Mouse (Mus musculus): ENCODE data around the gene Fam19a1. TPM values are rescaled to one million over a fixed set of nuclear protein-coding genes. Genes with fewer than 3 reads are reported as not detected.

The Fam19a1 gene
- polyA plus RNA-seq, 1 experiment from 2014 or later = 0.48 TPM

GRCm38 (mm10) chr6:96418866-96419265 is 305.9 kb downstream of the Fam19a1 start:
- 76% methylated on average over 4 of the region's 4 CpGs for WGBS
- H3K4me1 ChIP-seq = peaks cover 14% of the 10 kb centered on the region
- no peak overlapping the region for H3K27ac ChIP-seq
- no peaks in the 10 kb centered on the region for H3K36me3 ChIP-seq (replicated peaks)
- H3K27me3 ChIP-seq (ENCODE audit: poor library complexity, severe bottlenecking) = no peaks in the 10 kb centered on the region; the same call in 1 of the 2 replicates
- H3K4me3 ChIP-seq = no peak overlapping the region
- no peaks in the 10 kb centered on the region for H3K9me3 ChIP-seq
- no peak for DNase-seq (ENCODE audit: extremely low spot score, low spot score)

- Histone ChIP-seq H3K27ac (no peak overlapping the region), H3K4me1 (peaks cover 14% of the 10 kb centered on the region), H3K27me3 (ENCODE audit: poor library complexity, severe bottlenecking) (no peaks in the 10 kb centered on the region; the same call in 1 of the 2 replicates), H3K4me3 (no peak overlapping the region), H3K9me3 (no peaks in the 10 kb centered on the region), H3K36me3 (replicated peaks) (no peaks in the 10 kb centered on the region)
- DNase-seq (ENCODE audit: extremely low spot score, low spot score) = no peak
- 79% methylated on average over 5 of the region's 5 CpGs for WGBS
Observed at GRCm38 (mm10) chr6:96419704-96420382, 306.9 kb downstream of the Fam19a1 start.

DNA sequence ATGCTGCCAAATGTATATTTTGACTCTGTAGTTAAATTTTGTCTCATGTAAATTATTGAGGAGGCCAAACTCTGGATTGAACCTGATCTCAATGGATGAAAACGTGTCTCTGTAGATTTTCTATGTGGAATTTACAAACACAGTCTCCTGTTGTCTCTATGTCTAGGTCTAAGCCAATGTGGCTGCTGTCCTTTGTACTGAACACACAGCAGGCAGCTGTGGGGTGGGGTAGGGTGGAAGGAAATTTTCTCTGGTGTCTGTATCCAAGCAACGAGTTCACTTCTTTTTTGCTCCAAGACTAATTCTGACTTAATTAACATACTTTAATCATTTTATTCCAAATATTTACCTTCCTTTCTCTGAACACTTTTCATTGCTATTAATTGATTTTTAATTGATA is 307.6 kb downstream of the Fam19a1 start:
- DNase-seq (ENCODE audit: extremely low spot score, low spot score) = peak; percentile 18
- WGBS = 33% methylated on average over 2 of the region's 2 CpGs
- H3K36me3 ChIP-seq (replicated peaks) = no peaks in the 10 kb centered on the region
- no peaks in the 10 kb centered on the region for H3K9me3 ChIP-seq
- H3K4me3 ChIP-seq = no peak overlapping the region
- H3K27ac ChIP-seq = no peak overlapping the region
- H3K27me3 ChIP-seq (ENCODE audit: poor library complexity, severe bottlenecking) = no peaks in the 10 kb centered on the region; the same call in 1 of the 2 replicates
- H3K4me1 ChIP-seq = peaks cover 14% of the 10 kb centered on the region

- 85% methylated on average over 6 of the region's 6 CpGs for WGBS
- no peak overlapping the region for H3K4me3 ChIP-seq
- H3K27me3 ChIP-seq (ENCODE audit: poor library complexity, severe bottlenecking) = no peaks in the 10 kb centered on the region
- DNase-seq (ENCODE audit: extremely low spot score, low spot score) = no peak
- no peaks in the 10 kb centered on the region for H3K4me1 ChIP-seq
- H3K27ac ChIP-seq = no peak overlapping the region
- no peaks in the 10 kb centered on the region for H3K36me3 ChIP-seq (replicated peaks)
- H3K9me3 ChIP-seq = no peaks in the 10 kb centered on the region
Observed at GRCm38 (mm10) chr6:96429390-96429789, 316.4 kb downstream of the Fam19a1 start.

- H3K27ac ChIP-seq = no peak overlapping the region
- 76% methylated on average over 3 of the region's 3 CpGs for WGBS
- no peaks in the 10 kb centered on the region for H3K4me1 ChIP-seq
- DNase-seq (ENCODE audit: extremely low spot score, low spot score) = peak; percentile 14
- H3K4me3 ChIP-seq = no peak overlapping the region
- no peaks in the 10 kb centered on the region for H3K27me3 ChIP-seq (ENCODE audit: poor library complexity, severe bottlenecking)
- H3K9me3 ChIP-seq = no peaks in the 10 kb centered on the region
- no peaks in the 10 kb centered on the region for H3K36me3 ChIP-seq (replicated peaks)
Observed at GRCm38 (mm10) chr6:96432397-96432796, 319.4 kb downstream of the Fam19a1 start.

- Histone ChIP-seq H3K27ac (no peak overlapping the region), H3K4me3 (no peak overlapping the region), H3K27me3 (ENCODE audit: poor library complexity, severe bottlenecking) (no peaks in the 10 kb centered on the region), H3K36me3 (replicated peaks) (no peaks in the 10 kb centered on the region), H3K9me3 (no peaks in the 10 kb centered on the region), H3K4me1 (peaks cover 4% of the 10 kb centered on the region; the same call in 1 of the 2 replicates)
- DNase-seq (ENCODE audit: extremely low spot score, low spot score) = no peak
- WGBS = 97% methylated on average over 1 of the region's 1 CpGs
Observed at GRCm38 (mm10) chr6:96433896-96434295, 320.9 kb downstream of the Fam19a1 start.

DNA sequence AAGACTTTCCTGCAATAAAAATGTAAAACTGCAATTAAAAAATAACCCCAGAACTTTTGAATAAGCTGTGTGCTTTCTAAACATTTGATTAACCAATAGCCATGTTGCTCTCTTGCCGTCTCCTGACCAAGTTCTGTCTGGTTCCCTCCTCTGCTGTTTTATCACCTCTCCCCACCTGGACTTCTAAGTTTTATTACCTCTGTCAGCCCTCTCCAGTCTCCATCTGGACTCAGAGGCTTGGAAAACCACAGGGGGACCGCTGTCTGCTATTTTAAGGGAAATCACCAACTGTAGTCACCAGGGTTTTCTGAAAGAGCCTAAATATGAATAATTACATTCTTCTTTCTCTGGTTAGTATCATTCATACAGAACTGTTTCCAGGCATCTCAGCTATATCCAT is 322.6 kb downstream of the Fam19a1 start:
- H3K27ac ChIP-seq = no peak overlapping the region
- H3K9me3 ChIP-seq = no peaks in the 10 kb centered on the region
- H3K4me3 ChIP-seq = no peak overlapping the region
- no peaks in the 10 kb centered on the region for H3K36me3 ChIP-seq (replicated peaks)
- H3K4me1 ChIP-seq = peaks cover 10% of the 10 kb centered on the region; the same call in 1 of the 2 replicates
- H3K27me3 ChIP-seq (ENCODE audit: poor library complexity, severe bottlenecking) = no peaks in the 10 kb centered on the region
- 89% methylated on average over 2 of the region's 2 CpGs for WGBS
- no peak for DNase-seq (ENCODE audit: extremely low spot score, low spot score)

DNA sequence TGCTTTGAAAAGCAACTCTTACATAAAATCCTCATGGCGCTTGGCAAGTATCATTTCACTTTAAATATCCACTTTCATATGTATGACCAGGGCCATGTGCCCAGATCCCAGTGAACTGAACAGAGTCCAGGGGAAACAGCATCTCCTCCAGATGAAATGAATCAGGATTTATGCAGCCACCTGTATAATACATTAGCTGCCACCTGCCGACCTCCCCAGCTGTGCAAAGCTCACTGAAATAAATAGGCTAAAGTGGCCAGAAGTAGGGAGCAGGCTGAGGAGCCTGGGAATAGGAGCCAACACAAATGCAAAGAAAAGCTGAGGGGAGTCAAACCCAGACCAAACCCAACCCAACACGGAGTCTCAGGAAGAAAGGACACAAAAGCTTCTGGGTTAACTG is 324.9 kb downstream of the Fam19a1 start:
- no peaks in the 10 kb centered on the region for H3K36me3 ChIP-seq (replicated peaks)
- no peak for DNase-seq (ENCODE audit: extremely low spot score, low spot score)
- H3K27me3 ChIP-seq (ENCODE audit: poor library complexity, severe bottlenecking) = no peaks in the 10 kb centered on the region
- WGBS = 65% methylated on average over 3 of the region's 3 CpGs
- H3K4me1 ChIP-seq = peaks cover 10% of the 10 kb centered on the region; the same call in 1 of the 2 replicates
- H3K9me3 ChIP-seq = no peaks in the 10 kb centered on the region
- H3K27ac ChIP-seq = no peak overlapping the region
- no peak overlapping the region for H3K4me3 ChIP-seq

DNA sequence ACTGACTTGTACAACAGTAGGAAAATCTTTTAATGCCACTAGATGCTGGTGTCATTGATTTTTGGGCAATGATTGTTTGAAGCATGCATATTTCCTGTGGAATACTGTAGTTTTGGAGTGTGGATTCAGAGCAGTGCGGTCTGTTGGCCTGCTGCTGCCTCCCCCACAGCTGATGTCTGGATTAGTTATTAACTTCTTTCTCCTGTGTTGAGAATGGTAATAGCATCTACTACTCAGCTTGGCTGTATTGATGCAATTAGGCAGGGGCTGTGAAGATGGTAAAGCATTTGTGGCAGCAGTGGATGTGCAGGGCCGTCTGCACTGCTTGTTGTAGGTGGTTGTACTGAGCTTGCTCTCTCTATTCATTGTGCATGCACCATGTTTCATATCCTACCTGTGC is 326.5 kb downstream of the Fam19a1 start:
- no peak for DNase-seq (ENCODE audit: extremely low spot score, low spot score)
- 91% methylated on average over 2 of the region's 2 CpGs for whole genome bisulfite sequencing
- H3K27me3 ChIP-seq (ENCODE audit: poor library complexity, severe bottlenecking) = no peaks in the 10 kb centered on the region
- no peak overlapping the region for H3K27ac ChIP-seq
- peaks cover 10% of the 10 kb centered on the region; the same call in 1 of the 2 replicates for H3K4me1 ChIP-seq
- H3K4me3 ChIP-seq = no peak overlapping the region
- no peaks in the 10 kb centered on the region for H3K9me3 ChIP-seq
- H3K36me3 ChIP-seq (replicated peaks) = no peaks in the 10 kb centered on the region

- 97% methylated on average over 3 of the region's 3 CpGs for WGBS
- H3K4me3 ChIP-seq = no peak overlapping the region
- peaks cover 10% of the 10 kb centered on the region; the same call in 1 of the 2 replicates for H3K4me1 ChIP-seq
- no peaks in the 10 kb centered on the region for H3K9me3 ChIP-seq
- no peak for DNase-seq (ENCODE audit: extremely low spot score, low spot score)
- H3K27me3 ChIP-seq (ENCODE audit: poor library complexity, severe bottlenecking) = no peaks in the 10 kb centered on the region
- no peaks in the 10 kb centered on the region for H3K36me3 ChIP-seq (replicated peaks)
- H3K27ac ChIP-seq = no peak overlapping the region
Observed at GRCm38 (mm10) chr6:96441971-96442370, 329.0 kb downstream of the Fam19a1 start.

DNA sequence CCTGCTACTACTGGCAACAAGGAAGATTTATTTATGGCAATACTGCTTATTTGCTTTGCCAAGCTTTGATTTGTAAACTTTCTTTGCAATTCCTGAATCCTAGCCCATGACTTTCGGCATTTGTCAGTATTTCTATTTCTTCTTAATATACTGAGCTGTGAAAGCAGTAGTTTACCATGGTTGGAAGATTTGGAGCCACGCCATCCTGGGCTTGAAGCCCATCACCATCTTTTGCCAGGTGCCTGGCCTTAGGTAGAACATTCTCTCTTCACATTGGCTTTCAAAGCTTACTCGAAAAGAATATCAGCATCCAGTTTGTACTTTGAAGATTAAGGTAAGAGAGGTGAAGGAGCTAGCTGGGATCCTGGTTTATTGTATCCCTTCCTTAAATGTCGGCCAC is 334.5 kb downstream of the Fam19a1 start:
- no peaks in the 10 kb centered on the region for H3K4me1 ChIP-seq
- no peak overlapping the region for H3K27ac ChIP-seq
- H3K4me3 ChIP-seq = no peak overlapping the region
- no peaks in the 10 kb centered on the region for H3K9me3 ChIP-seq
- no peaks in the 10 kb centered on the region for H3K27me3 ChIP-seq (ENCODE audit: poor library complexity, severe bottlenecking)
- no peaks in the 10 kb centered on the region for H3K36me3 ChIP-seq (replicated peaks)
- WGBS = 88% methylated on average over 4 of the region's 4 CpGs
- no peak for DNase-seq (ENCODE audit: extremely low spot score, low spot score)

- DNase-seq (ENCODE audit: extremely low spot score, low spot score) = no peak
- H3K36me3 ChIP-seq (replicated peaks) = no peaks in the 10 kb centered on the region
- H3K4me1 ChIP-seq = peaks cover 16% of the 10 kb centered on the region
- no peaks in the 10 kb centered on the region for H3K27me3 ChIP-seq (ENCODE audit: poor library complexity, severe bottlenecking)
- 66% methylated on average over 1 of the region's 1 CpGs for WGBS
- H3K4me3 ChIP-seq = no peak overlapping the region
- H3K27ac ChIP-seq = no peak overlapping the region
- H3K9me3 ChIP-seq = no peaks in the 10 kb centered on the region
Observed at GRCm38 (mm10) chr6:96456266-96456665, 343.3 kb downstream of the Fam19a1 start.

DNA sequence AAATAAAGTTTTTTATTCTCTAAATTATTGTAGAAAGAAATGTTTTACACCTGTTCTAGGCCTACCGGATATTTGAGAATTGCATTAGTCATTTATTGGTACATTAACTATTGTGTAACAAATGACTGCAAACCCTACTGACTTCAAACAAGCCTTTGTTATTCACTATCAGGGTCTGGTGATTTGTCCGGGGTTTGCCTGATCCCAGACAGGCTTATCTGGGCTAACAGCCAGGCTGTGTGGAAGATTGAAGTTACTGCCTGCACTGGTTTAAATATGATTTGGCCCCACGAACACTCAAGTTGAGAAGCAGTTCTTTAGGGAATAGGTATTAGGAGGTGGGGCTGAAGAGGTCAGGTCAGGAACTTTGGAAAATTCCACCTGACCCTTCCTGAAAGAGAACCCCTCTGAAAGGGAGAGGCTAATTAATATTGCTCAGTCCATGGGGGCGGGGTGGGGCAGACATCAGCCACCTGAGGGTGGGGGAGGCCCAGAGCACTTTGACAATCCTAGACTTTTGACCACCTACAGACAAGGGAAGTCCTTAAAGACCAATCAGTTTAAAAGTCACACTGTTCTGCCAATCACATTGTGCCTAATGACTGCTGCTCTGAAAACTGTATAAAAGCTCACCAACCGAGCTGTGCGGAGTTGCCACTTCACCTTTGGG is 344.8 kb downstream of the Fam19a1 start:
- 56% methylated on average over 6 of the region's 6 CpGs for WGBS
- H3K36me3 ChIP-seq (replicated peaks) = no peaks in the 10 kb centered on the region

More for the DNA sequence above, 344.8 kb downstream of the Fam19a1 start:
- Histone ChIP-seq H3K9me3 (no peaks in the 10 kb centered on the region), H3K4me3 (no peak overlapping the region), H3K27ac (no peak overlapping the region), H3K27me3 (ENCODE audit: poor library complexity, severe bottlenecking) (no peaks in the 10 kb centered on the region), H3K4me1 (peaks cover 16% of the 10 kb centered on the region)
- no peak for DNase-seq (ENCODE audit: extremely low spot score, low spot score)
